Mouse (Mus musculus): ENCODE data around the gene Plekha5.
A peak's percentile ranks its signal among the peaks of the same experiment; 100 is the strongest.

Gene Plekha5

DNA sequence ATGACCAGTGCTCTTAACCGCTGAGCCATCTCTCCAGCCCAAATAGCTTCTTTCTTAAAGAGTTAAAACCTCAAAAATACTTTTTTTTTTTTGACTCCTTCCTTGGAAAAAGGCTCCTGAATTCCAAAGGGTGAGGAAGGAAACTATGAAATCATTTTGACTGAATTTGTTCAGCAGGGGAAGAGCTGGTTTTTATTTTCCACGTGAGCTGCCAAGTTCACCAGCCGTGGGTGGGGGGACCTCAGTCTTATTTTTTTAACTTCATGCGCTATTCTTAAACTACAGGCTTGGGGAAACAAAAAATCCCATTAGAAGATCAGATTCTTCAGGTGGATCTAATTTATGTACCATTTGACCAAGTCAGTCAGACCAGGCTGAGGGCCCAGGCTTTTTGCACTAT lies 187.4 kb downstream of the Plekha5 start:
- DNase-seq (ENCODE audit: low spot score in 2 of 2): no peak

- DNase-seq (ENCODE audit: low spot score in 2 of 2): peak in 1 of 2 experiments; percentile 30
Observed at GRCm38 (mm10) chr6:140611893-140612473, 188.1 kb downstream of the Plekha5 start.

DNA sequence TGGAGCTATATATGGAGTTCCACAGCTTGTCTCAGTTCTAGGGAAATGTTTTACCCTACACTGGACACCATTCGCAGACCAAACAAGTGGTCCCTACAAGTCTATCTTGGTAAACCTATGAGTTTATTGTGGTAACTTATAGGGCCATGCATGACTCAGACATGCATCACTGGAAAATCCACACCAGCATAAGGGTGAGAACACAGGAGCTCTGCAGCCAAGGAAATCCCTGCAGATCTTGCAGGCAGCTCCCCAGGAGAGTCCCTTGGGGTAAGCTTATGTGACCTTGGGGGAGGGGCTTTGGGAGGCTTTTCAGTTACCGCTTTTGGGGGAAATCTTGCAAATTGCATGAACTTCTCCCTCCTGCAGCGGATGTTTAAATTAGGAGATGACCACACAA lies 190.0 kb downstream of the Plekha5 start:
- no peak for DNase-seq (ENCODE audit: low spot score in 2 of 2)

- DNase-seq (ENCODE audit: low spot score in 2 of 2): no peak
Observed at GRCm38 (mm10) chr6:140614711-140615110, 190.9 kb downstream of the Plekha5 start.

GRCm38 (mm10) chr6:140620531-140621349 lies 196.9 kb downstream of the Plekha5 start:
- no peak for DNase-seq (ENCODE audit: low spot score in 2 of 2)

- no peak for DNase-seq (ENCODE audit: low spot score in 2 of 2)
Observed at GRCm38 (mm10) chr6:140621622-140622021, 197.8 kb downstream of the Plekha5 start.

DNA sequence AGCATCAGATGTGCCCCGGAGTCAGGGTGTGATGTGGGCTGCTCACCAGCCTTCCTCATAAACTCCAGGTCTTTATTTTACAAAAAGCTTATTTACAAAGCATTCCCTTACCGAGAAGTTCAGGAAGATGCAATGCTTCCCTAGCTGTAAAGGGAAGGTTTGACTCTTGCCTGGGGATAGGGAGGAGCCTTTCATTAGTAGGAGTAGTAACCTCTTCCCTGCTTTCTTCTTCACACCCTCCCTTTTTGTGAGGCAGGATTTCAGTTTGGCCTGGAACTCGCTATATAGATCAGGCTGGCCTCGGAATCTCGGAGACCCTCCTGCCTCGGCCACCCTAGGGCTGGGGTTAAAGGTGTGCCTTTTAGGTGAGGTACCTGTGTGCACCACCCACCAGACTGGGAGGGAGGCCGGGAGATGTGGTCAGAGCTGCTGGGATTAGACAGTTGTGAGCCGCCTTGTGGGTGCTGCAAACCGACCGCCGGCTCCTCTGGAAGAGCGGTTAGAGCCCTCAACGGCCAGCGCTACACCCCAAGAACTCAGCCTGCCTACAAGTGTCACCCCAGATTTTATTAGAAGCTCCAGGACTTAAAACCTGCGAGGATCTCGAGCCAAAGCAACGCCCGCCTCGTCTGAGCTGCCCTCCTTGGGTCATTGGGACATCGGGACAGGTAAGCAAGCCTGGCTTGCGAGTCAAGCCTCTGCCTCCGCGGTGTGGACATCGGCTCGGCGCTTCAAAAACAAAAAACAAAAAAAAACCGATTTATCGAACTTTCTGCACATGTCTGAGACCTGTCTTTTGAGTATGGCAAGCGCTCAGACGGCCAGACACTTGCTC lies 198.8 kb downstream of the Plekha5 start, which contains the start of gene Aebp2:
TSS of gene Aebp2 (plus strand) at position 273 of the 835 bp plus-strand sequence.
- no peak for DNase-seq (ENCODE audit: low spot score in 2 of 2)

- DNase-seq (ENCODE audit: low spot score in 2 of 2): peak; percentile 90 to 93
Observed at GRCm38 (mm10) chr6:140623226-140624095, 199.6 kb downstream of the Plekha5 start.

- DNase-seq (ENCODE audit: low spot score in 2 of 2): peak; percentile 36 to 40
Observed at GRCm38 (mm10) chr6:140624096-140625051, 200.5 kb downstream of the Plekha5 start.

DNA sequence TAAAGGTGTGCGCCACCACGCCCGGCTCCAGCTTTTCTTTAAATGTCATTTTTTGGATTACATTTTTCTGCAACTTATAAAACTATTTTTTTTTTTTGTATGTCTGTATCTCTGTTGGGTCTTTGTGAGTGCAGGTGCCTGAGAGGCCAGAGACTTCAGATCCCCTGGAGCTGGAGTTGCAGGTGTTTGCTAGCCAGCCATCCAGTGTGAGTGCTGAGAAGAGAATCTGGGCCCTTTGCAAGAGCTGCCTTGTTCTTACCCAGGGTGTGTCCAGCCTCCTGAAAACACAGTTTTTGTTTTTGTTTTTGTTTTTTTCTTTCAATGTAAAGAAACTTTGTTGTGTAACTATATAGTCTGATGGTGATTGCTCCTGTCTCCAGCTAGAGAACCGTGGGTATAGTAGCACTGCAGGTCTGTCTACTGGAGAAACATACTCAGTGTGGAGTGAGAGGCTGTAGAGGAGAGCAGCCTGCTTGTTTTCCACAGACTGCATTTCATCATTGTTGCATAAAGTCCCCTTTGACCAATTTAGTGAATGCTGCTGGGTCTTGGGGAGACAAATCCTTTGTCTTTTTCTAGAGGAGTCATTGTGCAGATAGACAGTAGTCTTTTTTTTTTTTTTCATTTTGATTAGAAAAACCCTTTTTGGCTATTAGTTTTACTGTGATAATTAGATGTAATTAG lies 205.5 kb downstream of the Plekha5 start:
- DNase-seq (ENCODE audit: low spot score in 2 of 2): no peak

GRCm38 (mm10) chr6:140630306-140630705 lies 206.5 kb downstream of the Plekha5 start:
- DNase-seq (ENCODE audit: low spot score in 2 of 2): no peak

DNA sequence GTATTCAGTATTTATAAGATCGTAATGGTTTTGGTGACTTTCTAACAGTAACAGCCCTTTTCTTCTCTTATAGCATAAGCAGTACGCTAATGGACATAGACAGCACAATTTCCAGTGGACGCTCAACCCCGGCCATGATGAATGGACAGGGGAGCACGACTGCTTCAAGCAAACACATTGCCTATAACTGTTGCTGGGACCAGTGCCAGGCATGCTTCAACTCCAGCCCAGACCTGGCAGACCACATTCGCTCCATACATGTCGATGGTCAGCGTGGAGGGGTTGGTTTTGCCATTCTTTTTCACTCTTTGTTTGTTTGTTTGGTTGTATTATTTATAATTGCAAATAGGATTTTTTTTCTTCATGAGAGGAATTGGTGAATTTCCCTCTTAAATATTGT lies 209.8 kb downstream of the Plekha5 start:
- no peak for DNase-seq (ENCODE audit: low spot score in 2 of 2)

- DNase-seq (ENCODE audit: low spot score in 2 of 2): no peak
Observed at GRCm38 (mm10) chr6:140636290-140636689, 212.4 kb downstream of the Plekha5 start.

DNA sequence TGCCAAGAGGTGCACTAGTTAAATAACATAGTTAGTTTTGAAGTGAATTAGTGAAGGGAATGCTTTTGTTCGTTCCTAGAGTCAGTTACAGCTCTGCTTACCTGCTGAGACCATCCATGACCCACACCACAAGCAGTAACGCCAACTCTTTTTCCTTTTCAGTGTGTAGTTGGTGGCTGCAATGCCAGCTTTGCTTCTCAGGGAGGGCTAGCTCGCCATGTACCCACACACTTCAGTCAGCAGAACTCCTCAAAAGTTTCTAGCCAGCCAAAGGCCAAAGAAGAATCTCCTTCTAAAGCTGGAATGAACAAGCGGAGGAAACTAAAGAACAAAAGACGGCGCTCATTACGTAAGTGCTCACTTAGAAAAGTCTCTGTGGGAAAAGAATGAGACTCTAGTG lies 218.2 kb downstream of the Plekha5 start:
- no peak for DNase-seq (ENCODE audit: low spot score in 2 of 2)

DNA sequence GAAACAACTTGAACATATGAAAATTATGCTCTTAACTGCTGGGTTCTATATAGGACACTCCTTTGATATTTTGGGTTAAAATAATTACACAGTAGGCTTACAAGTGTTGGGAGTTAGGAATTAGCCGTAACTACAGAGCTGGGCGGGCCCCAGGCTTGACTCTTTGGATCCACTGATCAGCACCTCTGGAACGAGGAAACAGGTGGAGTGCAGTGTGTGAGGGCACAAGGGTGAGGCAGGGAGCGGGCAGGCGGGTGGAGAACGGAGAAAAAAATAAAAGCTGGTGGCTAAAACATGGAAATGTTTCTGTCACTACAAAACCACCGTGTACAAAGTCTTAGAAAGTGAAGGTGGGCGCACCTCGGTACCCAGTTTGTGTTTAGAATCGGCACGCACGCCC lies 218.8 kb downstream of the Plekha5 start:
- no peak for DNase-seq (ENCODE audit: low spot score in 2 of 2)

DNA sequence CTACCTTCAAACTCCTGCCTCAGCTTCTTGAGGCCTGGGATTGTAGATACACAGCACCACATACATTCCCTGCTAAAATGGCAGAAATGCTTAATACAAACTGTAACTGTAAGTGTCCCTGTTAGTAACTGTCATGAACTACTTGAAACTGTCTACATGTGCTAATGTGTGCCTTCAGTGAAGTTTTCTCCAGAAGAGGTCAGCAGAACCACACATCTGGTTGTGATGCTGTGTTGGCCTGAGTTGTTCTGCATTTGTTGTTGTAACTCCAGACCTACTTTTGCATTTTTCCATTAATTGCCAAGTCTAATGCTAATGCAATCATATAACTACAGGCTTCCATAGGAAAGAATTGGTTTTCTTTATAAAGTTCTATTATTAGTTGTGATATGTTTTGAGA lies 222.1 kb downstream of the Plekha5 start:
- no peak for DNase-seq (ENCODE audit: low spot score in 2 of 2)
